Mouse (Mus musculus) heart, postnatal 0 days (tissue): Measurements from ENCODE around the gene Nomo1.

Source experiments
- CTCF ChIP-seq: IDR thresholded peaks from 2 replicates; pipeline ENCODE4 v1.5.1; 2016; ENCODE audit warnings: antibody characterized with exemption, control low read depth, low read depth
- EP300 ChIP-seq: IDR thresholded peaks from 2 replicates; pipeline ENCODE4 v1.6.1; 2016; ENCODE audit warnings: antibody characterized with exemption, low read depth

GRCm38 (mm10) chr7:46129463-46130179, 96.1 kb downstream of the Nomo1 start:
- no peak for TF ChIP-seq CTCF
- TF ChIP-seq EP300: no peak
